Mouse (Mus musculus): ENCODE measurements around the gene Dnajc16. TPM values are rescaled to one million over a fixed set of nuclear protein-coding genes. Genes with fewer than 3 reads are reported as not detected.

The Dnajc16 gene
- total and polyA plus RNA-seq, 2 experiments from 2014 or later, result 6.1 to 17.5 TPM

DNA sequence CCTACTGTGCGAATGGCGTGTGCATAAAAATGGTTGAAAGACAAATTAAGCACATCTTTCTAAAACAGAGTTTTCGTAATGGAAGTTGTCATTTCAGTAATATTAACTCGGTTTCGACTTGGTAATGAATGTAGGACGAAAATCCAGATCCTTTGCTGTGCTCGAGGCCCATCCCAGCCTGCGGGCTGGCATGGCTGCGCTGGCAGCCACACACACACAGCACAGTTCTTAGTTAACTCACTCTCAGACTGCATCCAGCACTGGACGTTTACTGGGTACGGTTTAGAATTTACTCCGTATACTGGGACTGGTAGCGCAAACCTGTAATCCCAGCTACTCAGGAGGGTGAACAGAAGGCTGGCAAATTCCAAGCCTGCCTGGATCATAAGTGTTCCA lies 67.1 kb downstream of the Dnajc16 start:
- peak; percentile 15 for DNase-seq (ENCODE audit: low spot score)

DNA sequence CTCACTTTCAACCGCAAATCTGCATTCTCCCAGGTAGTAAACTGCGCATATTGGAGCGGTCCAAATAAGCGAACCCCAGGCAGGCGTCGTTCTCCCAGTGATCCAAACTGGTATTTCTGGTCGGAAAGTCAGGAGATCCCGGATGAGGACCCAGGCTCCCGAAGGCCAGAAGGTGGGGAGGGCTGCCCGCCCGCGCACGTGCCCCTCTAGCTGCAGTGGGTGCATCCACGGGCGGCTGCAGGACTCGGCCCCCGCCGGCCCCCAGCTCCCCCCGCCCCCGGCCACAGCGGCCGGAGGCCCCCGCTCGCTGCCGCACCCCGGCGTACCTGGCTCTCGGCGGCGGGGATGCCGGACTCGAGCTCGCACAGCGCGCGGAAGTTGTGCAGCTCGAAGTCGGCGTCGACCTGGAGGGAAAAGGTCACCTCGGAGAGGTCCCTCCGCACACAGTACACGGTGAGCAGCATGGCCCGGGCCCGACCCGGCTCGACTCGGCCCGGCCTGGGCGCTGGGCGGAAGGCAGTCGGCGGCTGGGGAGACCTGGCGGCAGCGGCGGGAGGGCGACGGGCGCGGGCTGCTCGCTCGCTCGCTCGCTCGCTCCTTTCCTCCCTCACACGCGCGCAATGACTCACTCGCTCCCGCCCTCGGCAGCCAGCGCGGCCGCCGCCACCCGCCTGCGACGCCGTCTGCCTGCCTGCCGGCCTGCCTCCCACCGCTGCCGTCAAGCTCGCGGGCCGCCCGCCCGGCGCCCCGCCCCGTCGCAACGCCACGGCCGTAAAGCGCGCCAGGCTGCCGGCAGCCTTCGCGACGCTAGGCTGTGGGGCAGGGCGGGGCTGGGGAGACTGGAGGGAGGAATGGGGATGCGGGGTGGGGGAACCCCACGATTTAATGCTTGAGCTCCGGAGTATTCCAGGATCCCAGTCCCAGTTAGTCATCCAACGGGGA lies 67.7 kb downstream of the Dnajc16 start, which contains the start of gene Ddi2:
Ddi2 (minus strand) TSS at position 689 of the 942 bp plus-strand sequence.
- under 1% methylated on average over 90 of the region's 105 CpGs for WGBS
- Histone ChIP-seq H3K4me2 (ENCODE audit: low read depth, low read length) (peak within 1 kb of the TSS; percentile 89), H3K9me3 (ENCODE audit: low read length) (no peaks in the 10 kb centered on the region), H3K27ac (peak within 1 kb of the TSS; percentile 94), H3K27me3 (ENCODE audit: insufficient read depth, low read length) (no peaks in the 10 kb centered on the region), H3K9ac (replicated peaks; ENCODE audit: low read length) (peak within 1 kb of the TSS; percentile 96), H3K4me3 (ENCODE audit: low read length) (peak within 1 kb of the TSS; percentile 97), H3K4me1 (ENCODE audit: insufficient read depth, low read length) (peaks cover 10% of the 10 kb centered on the region; the same call in 1 of the 2 replicates), H3K36me3 (ENCODE audit: insufficient read depth, low read length) (no peaks in the 10 kb centered on the region; the same call in 1 of the 2 replicates)
- peak; percentile 94 for ATAC-seq
- TF ChIP-seq CTCF (IDR thresholded peaks at IDR 0.05; ENCODE audit: low read depth), result no peak
- peak; percentile 96 for DNase-seq (ENCODE audit: low spot score)

More for the DNA sequence above, 67.1 kb downstream of the Dnajc16 start:
- H3K4me2 ChIP-seq (ENCODE audit: low read depth, low read length), result peak overlapping the region; percentile 89
- no peak for TF ChIP-seq CTCF (IDR thresholded peaks at IDR 0.05; ENCODE audit: low read depth)
- 5% methylated on average over 13 of the region's 13 CpGs for WGBS
- peak; percentile 65 for ATAC-seq
- no peaks in the 10 kb centered on the region; the same call in 1 of the 2 replicates for H3K36me3 ChIP-seq (ENCODE audit: insufficient read depth, low read length)
- H3K27ac ChIP-seq, result peak overlapping the region; percentile 94
- H3K9ac ChIP-seq (replicated peaks; ENCODE audit: low read length), result peak overlapping the region; percentile 96
- H3K4me3 ChIP-seq (ENCODE audit: low read length), result peak overlapping the region; percentile 97
- H3K9me3 ChIP-seq (ENCODE audit: low read length), result no peaks in the 10 kb centered on the region
- H3K4me1 ChIP-seq (ENCODE audit: insufficient read depth, low read length), result peaks cover 10% of the 10 kb centered on the region; the same call in 1 of the 2 replicates
- no peaks in the 10 kb centered on the region for H3K27me3 ChIP-seq (ENCODE audit: insufficient read depth, low read length)

DNA sequence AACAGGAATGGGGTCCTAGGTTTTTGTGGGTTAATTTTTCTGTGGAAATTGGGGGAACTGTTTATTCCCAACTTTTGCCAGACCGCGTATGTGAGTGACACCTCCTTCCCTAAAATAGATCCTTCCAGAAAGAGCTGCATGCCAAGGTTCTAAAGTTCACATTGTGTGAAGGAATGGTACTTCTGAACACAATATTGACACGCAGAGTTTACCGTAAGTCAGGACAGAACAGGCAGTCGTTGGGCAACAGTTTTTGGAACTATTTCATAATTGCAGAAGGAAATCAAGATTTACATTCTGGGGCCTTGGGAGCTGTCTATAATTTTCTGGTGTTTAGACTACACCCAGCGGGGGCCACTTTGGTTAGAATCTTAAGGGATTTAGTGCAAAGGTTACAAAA lies 68.8 kb downstream of the Dnajc16 start:
- Histone ChIP-seq H3K27ac (no peak overlapping the region), H3K27me3 (ENCODE audit: insufficient read depth, low read length) (no peaks in the 10 kb centered on the region), H3K4me3 (ENCODE audit: low read length) (peak overlapping the region; percentile 97), H3K4me1 (ENCODE audit: insufficient read depth, low read length) (peaks cover 10% of the 10 kb centered on the region; the same call in 1 of the 2 replicates), H3K36me3 (ENCODE audit: insufficient read depth, low read length) (no peaks in the 10 kb centered on the region; the same call in 1 of the 2 replicates), H3K9me3 (ENCODE audit: low read length) (no peaks in the 10 kb centered on the region), H3K4me2 (ENCODE audit: low read depth, low read length) (peak overlapping the region; percentile 89), H3K9ac (replicated peaks; ENCODE audit: low read length) (peak overlapping the region; percentile 96; the same call in 1 of the 2 replicates)
- WGBS, result 64% methylated on average over 6 of the region's 6 CpGs
- TF ChIP-seq CTCF (IDR thresholded peaks at IDR 0.05; ENCODE audit: low read depth), result no peak
- DNase-seq (ENCODE audit: low spot score) (no peak), ATAC-seq (no peak)

DNA sequence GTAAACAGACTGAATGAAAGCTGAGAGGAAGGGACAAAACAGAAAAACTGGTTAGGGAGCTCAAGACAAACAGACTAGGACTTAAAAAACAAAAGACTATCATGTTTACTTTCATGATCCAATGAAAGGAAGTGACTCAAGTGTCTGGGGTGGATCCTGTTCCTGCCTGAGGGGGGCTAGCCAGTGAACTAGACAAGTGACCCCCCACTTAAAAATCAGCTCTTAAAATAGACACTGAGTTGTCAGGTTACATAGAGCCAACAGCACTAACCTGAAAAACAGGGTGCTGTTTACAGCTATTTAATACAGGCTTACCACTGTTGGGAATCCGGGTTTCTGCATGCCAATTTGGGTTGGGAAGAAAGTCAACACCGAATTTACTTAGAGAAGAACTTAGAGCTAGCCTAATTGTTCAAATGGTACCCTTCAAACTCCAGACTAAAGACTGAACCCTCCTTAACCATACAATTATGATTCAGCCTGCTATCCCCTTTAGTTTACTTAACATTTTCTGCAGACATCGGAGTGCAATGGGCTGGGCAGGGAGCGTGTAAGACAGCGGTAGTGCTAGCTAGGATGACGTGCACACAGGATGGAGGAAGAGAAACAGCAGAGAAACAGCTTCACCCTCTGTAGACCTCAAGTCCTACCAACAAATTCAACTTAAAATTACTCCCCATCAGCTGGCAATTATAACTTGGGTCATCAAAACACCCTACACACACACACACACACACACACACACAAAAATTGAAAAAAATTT lies 69.8 kb downstream of the Dnajc16 start:
- TF ChIP-seq CTCF (IDR thresholded peaks at IDR 0.05; ENCODE audit: low read depth), result no peak
- no peak overlapping the region for H3K4me3 ChIP-seq (ENCODE audit: low read length)
- peak overlapping the region; percentile 89 for H3K4me2 ChIP-seq (ENCODE audit: low read depth, low read length)
- 77% methylated on average over 6 of the region's 6 CpGs for WGBS
- no peak overlapping the region for H3K27ac ChIP-seq
- ATAC-seq (no peak), DNase-seq (ENCODE audit: low spot score) (no peak)
- H3K36me3 ChIP-seq (ENCODE audit: insufficient read depth, low read length), result no peaks in the 10 kb centered on the region; the same call in 1 of the 2 replicates
- no peak overlapping the region for H3K9ac ChIP-seq (replicated peaks; ENCODE audit: low read length)
- H3K9me3 ChIP-seq (ENCODE audit: low read length), result no peaks in the 10 kb centered on the region
- no peaks in the 10 kb centered on the region for H3K27me3 ChIP-seq (ENCODE audit: insufficient read depth, low read length)
- peaks cover 10% of the 10 kb centered on the region; the same call in 1 of the 2 replicates for H3K4me1 ChIP-seq (ENCODE audit: insufficient read depth, low read length)

DNA sequence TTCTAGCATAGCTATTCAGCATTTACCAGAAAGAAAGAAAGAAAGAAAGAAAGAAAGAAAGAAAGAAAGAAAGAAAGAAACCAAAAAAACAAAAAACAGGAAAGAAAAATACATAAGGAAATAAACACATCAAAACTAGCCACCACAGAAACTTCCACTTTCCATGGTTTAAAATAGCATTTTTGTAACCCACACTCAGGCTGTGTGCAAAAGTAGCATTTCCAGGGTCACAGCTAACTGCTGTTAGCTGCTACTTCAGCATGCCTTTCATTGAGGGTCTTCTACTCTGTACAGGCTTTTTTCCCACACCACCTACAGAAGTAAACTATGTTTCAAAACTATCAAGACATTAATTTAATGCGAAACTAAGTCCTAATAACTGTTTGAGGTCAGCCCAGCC lies 71.4 kb downstream of the Dnajc16 start:
- Histone ChIP-seq H3K27me3 (ENCODE audit: insufficient read depth, low read length) (no peaks in the 10 kb centered on the region), H3K36me3 (ENCODE audit: insufficient read depth, low read length) (no peaks in the 10 kb centered on the region; the same call in 1 of the 2 replicates), H3K9ac (replicated peaks; ENCODE audit: low read length) (no peak overlapping the region), H3K4me3 (ENCODE audit: low read length) (no peak overlapping the region), H3K4me1 (ENCODE audit: insufficient read depth, low read length) (peaks cover 10% of the 10 kb centered on the region; the same call in 1 of the 2 replicates), H3K9me3 (ENCODE audit: low read length) (no peaks in the 10 kb centered on the region), H3K27ac (no peak overlapping the region), H3K4me2 (ENCODE audit: low read depth, low read length) (no peak overlapping the region)
- WGBS, result 86% methylated on average over 1 of the region's 1 CpGs
- TF ChIP-seq CTCF (IDR thresholded peaks at IDR 0.05; ENCODE audit: low read depth), result no peak
- ATAC-seq (no peak), DNase-seq (ENCODE audit: low spot score) (no peak)

DNA sequence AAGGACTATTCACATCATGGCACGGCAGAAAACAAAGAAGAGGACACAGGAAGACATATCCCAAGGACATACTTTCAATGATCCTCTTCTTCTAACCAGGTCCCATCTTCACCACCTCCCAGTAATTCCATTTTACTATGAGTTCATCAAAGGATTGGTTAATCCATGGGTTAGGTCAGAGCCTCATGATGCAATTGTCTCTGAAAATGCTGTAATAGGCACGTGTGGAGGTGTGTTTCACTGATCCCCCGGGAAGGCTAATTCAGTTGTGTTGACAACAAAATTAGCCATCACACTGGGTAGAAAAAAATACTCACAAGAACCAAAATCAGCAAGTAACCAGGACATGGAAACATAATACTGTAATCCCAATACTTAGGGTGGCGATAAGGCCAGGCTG lies 73.1 kb downstream of the Dnajc16 start:
- no peak for ATAC-seq

More for the DNA sequence above, 73.1 kb downstream of the Dnajc16 start:
- Histone ChIP-seq H3K9me3 (ENCODE audit: low read length) (no peaks in the 10 kb centered on the region), H3K27ac (no peak overlapping the region), H3K9ac (replicated peaks; ENCODE audit: low read length) (no peak overlapping the region), H3K4me3 (ENCODE audit: low read length) (no peak overlapping the region), H3K27me3 (ENCODE audit: insufficient read depth, low read length) (no peaks in the 10 kb centered on the region), H3K4me1 (ENCODE audit: insufficient read depth, low read length) (peaks cover 10% of the 10 kb centered on the region; the same call in 1 of the 2 replicates), H3K4me2 (ENCODE audit: low read depth, low read length) (no peak overlapping the region), H3K36me3 (ENCODE audit: insufficient read depth, low read length) (peaks cover 7% of the 10 kb centered on the region; the same call in 1 of the 2 replicates)
- WGBS, result 84% methylated on average over 4 of the region's 4 CpGs
- no peak for DNase-seq (ENCODE audit: low spot score)
- no peak for TF ChIP-seq CTCF (IDR thresholded peaks at IDR 0.05; ENCODE audit: low read depth)
